Mouse (Mus musculus): ENCODE data around the gene Crebl2. TPM values are rescaled to one million over a fixed set of nuclear protein-coding genes. Genes with fewer than 3 reads are reported as not detected.
A peak's percentile ranks its signal among the peaks of the same experiment; 100 is the strongest.

The Crebl2 gene
- total RNA-seq, 2 experiments from 2014 or later: 10.4 to 10.9 TPM

- peak; percentile 100 for TF ChIP-seq CTCF (IDR thresholded peaks at IDR 0.05)
- DNase-seq: peak; percentile 91
- Histone ChIP-seq H3K4me3 (peak overlapping the region; percentile 56), H3K27ac (no peak overlapping the region; the same call in 1 of the 2 replicates)
- intact Hi-C loops (cut with DNase I): no loop called here
Measured at GRCm38 (mm10) chr6:134863146-134863545, 33.2 kb downstream of the Crebl2 start.

GRCm38 (mm10) chr6:134866113-134866512 lies 36.2 kb downstream of the Crebl2 start:
- no peak for TF ChIP-seq CTCF (IDR thresholded peaks at IDR 0.05)
- intact Hi-C loops (cut with DNase I): no loop called here
- no peak overlapping the region for H3K27ac ChIP-seq
- no peak overlapping the region for H3K4me3 ChIP-seq
- no peak for DNase-seq

DNA sequence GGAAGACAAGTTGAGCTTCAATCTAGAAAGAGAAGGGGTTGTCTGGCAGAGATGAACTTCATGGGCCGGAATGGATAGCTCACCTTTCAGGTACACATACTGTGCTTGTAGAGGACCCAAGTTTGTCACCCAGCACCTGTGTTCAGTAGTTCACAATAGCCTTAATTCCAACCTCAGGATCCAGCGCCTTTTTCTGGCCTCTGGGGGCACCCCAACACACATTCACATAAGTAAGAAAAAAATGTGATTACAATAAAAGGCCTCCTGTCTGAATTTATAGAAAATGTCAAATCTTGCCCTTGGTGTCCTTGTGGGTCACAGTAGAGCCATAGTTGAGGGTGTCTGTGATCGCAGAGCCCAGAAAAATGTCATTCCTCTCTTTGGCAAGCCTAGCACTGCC lies 37.4 kb downstream of the Crebl2 start:
- no peak for DNase-seq
- no peak for TF ChIP-seq CTCF (IDR thresholded peaks at IDR 0.05)
- intact Hi-C loops (cut with DNase I): no loop called here
- no peak overlapping the region for H3K27ac ChIP-seq
- no peak overlapping the region for H3K4me3 ChIP-seq

DNA sequence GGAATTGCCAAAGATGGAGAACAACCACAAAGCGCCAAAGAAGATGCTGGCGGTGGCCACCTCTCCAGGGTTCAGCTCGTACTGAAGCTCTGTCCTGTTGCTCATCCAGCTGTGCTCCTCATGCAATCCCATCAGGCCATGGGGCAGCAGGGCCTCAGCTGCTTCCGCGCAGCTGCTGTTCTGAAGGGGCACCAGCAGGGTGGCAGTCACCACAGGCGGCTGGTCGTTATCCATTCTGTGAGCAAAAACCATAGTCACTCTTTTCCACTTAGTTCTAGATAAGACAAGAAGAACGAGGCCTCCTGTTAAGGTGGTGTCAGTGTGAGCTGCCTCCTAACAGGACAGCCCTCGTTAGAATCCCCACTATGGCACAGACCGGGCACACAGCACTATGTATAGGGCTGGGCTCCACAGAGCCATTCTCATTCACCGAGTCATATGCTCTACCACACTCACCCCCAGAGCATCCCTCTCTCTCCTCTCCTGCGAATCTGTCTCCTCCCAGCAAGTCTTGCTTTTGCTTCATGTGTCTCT lies 40.3 kb downstream of the Crebl2 start:
- intact Hi-C loops (cut with DNase I): no loop called here
- TF ChIP-seq CTCF (IDR thresholded peaks at IDR 0.05): no peak
- no peak overlapping the region for H3K27ac ChIP-seq
- DNase-seq: no peak
- no peak overlapping the region for H3K4me3 ChIP-seq

DNA sequence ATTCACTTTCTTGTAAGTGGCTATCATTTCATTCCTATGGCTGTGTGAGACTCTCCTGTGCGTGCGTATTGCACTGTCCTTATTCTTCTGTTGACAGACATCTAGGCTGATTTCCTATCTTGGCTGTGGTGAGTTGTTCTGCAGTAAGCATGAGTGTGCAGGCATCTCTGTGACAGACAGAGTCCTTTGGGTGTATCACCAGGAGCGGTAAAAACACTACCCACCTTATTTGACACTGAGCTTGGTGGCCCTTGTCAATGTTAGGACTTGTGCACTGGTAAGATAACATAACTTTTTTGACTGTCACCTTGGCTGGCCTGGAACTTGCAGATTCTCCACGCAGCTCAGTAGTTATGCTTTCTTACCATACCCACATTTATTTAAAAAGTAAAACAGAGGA lies 40.9 kb downstream of the Crebl2 start:
- TF ChIP-seq CTCF (IDR thresholded peaks at IDR 0.05): no peak
- H3K4me3 ChIP-seq: no peak overlapping the region
- DNase-seq: no peak
- no peak overlapping the region for H3K27ac ChIP-seq
- intact Hi-C loops (cut with DNase I): no loop called here

GRCm38 (mm10) chr6:134872236-134872635 lies 42.3 kb downstream of the Crebl2 start:
- TF ChIP-seq CTCF (IDR thresholded peaks at IDR 0.05): no peak
- intact Hi-C loops (cut with DNase I): loop anchor here (2.0 kb wide), 2 partner anchors 23 to 77 kb away; no protein-coding TSS in a partner anchor
- no peak for DNase-seq
- Histone ChIP-seq H3K4me3 (no peak overlapping the region), H3K27ac (no peak overlapping the region)

DNA sequence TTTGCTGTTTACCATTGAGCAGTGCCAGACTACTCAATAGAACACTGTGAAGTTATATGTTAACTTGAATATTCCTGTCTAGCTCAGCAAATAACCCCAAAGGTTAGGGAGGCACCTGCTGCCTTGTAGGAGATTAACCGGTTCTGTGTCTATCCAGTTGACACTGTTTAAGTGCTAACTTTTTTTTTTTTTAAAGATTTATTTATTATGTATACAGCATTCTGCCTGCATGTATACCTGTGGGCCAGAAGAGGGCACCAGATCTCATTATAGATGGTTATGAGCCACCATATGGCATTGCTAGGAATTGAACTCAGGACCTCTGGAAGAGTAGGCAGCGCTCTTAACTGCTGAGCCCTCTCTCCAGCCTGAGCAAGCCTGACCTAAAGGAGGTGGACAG lies 43.1 kb downstream of the Crebl2 start:
- intact Hi-C loops (cut with DNase I): loop anchor here (2.0 kb wide), 2 partner anchors 22 to 76 kb away; no protein-coding TSS in a partner anchor
- no peak overlapping the region for H3K4me3 ChIP-seq
- TF ChIP-seq CTCF (IDR thresholded peaks at IDR 0.05): peak; percentile 61
- no peak for DNase-seq
- no peak overlapping the region for H3K27ac ChIP-seq

- Histone ChIP-seq H3K4me3 (no peak overlapping the region), H3K27ac (no peak overlapping the region)
- TF ChIP-seq CTCF (IDR thresholded peaks at IDR 0.05): peak; percentile 44
- no peak for DNase-seq
- intact Hi-C loops (cut with DNase I): no loop called here
Measured at GRCm38 (mm10) chr6:134876795-134877194, 46.8 kb downstream of the Crebl2 start.

- intact Hi-C loops (cut with DNase I): no loop called here
- Histone ChIP-seq H3K27ac (no peak overlapping the region), H3K4me3 (no peak overlapping the region)
- no peak for TF ChIP-seq CTCF (IDR thresholded peaks at IDR 0.05)
- no peak for DNase-seq
Measured at GRCm38 (mm10) chr6:134877276-134877675, 47.3 kb downstream of the Crebl2 start.

DNA sequence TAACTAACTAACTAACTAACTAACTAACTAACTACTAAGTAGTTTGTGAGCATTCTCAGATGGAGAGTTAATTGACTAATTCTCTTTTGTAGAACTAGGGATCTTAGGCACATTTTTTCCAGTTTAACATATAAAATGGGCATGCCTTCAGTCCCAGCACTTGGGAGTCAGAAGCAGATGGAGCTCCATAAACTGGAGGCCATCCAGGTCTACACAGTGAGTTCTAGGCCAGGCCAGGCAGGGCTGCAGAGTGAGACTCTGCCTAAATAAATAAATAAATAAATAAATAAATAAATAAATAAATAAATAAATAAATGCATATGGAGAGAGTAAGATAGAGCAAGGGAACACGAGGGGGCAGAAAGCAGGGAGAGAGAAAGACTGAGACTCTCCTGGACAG lies 47.9 kb downstream of the Crebl2 start:
- H3K27ac ChIP-seq: no peak overlapping the region
- DNase-seq: no peak
- TF ChIP-seq CTCF (IDR thresholded peaks at IDR 0.05): no peak
- H3K4me3 ChIP-seq: no peak overlapping the region
- intact Hi-C loops (cut with DNase I): no loop called here

DNA sequence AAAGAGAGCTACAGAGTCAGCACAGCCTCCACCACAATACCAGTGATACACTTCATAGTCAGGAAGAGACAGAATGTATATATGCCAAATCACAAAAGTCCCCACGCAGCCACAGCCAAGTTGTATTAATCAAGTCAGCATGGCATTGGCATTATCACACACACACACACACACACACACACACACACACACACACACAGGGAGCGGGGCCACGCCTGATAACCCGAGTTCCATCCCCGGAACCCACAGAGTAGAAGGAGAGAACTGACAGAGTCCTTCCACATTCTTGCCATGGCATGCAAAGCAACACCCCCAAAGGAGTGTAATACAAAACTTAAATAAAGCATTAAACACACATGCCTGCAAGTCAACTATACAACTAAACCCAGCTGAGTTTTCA lies 49.6 kb downstream of the Crebl2 start:
- Histone ChIP-seq H3K27ac (no peak overlapping the region), H3K4me3 (no peak overlapping the region)
- no peak for DNase-seq
- intact Hi-C loops (cut with DNase I): no loop called here
- TF ChIP-seq CTCF (IDR thresholded peaks at IDR 0.05): no peak

DNA sequence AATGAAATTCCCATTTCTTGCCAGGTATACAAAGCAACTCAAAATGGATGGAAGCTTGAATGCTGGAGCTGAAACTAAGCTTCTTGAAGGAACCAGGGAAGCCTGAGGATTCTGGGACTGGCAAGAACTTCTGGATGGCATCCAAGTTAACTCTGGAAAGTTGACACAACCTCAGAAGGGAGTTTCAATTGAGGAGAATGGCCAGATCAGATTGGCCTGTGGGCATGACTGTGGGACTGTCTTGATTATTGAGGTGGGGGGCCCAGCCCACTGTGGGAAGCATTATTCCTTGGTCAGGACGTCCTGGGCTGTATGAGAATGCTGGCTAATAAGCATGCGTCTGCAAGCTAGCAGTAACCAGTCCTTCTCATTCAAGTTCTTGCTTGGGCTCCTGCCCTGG lies 50.1 kb downstream of the Crebl2 start:
- H3K27ac ChIP-seq: no peak overlapping the region
- no peak overlapping the region for H3K4me3 ChIP-seq
- no peak for TF ChIP-seq CTCF (IDR thresholded peaks at IDR 0.05)
- intact Hi-C loops (cut with DNase I): no loop called here
- DNase-seq: no peak

DNA sequence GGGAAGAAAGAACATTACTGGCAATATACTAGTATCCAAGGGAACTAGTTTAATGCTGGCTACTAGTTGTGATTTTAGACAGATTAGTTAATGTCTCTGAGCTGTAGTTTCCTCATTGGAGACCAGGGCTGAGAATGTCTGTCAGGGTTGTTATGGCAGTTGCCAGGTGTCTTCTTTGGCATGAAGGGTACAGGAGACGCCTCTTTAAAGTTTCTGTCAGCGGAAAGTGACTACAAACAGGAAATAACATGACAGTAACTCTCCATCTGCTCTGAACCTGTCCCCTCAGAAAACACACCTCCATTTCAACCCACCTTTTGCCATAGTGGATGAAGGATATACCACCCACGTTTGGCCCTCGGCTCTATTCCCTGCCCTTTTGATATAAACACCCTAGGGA lies 53.7 kb downstream of the Crebl2 start:
- no peak for TF ChIP-seq CTCF (IDR thresholded peaks at IDR 0.05)
- H3K4me3 ChIP-seq: no peak overlapping the region
- intact Hi-C loops (cut with DNase I): no loop called here
- no peak overlapping the region for H3K27ac ChIP-seq
- DNase-seq: no peak

GRCm38 (mm10) chr6:134885515-134885914 lies 55.6 kb downstream of the Crebl2 start:
- intact Hi-C loops (cut with DNase I): no loop called here
- no peak for TF ChIP-seq CTCF (IDR thresholded peaks at IDR 0.05)
- Histone ChIP-seq H3K27ac (no peak overlapping the region), H3K4me3 (no peak overlapping the region)
- no peak for DNase-seq

Measured in gastrocnemius, adult 2 months (tissue).